Mouse (Mus musculus) ovary, postnatal 10 days (tissue): ENCODE results near the gene Rpl27.
A peak's percentile ranks its signal among the peaks of the same experiment; 100 is the strongest.
"Not testable (repeated sequence)": the region's sequence is repeated elsewhere in the genome, so short reads cannot be mapped to it uniquely, and the experiment has no call there.

Experiments used
- DNase-seq: peaks from one replicate; pipeline ENCODE4 v3.0.0; 2022; ENCODE audit warnings: low spot score

The Rpl27 gene

GRCm38 (mm10) chr11:101442127-101442693 is at the start of gene Rpl27:
Rpl27 (plus strand) TSS chr11:101442298.
- DNase-seq: peak; percentile 88

- DNase-seq: peak; percentile 38
Measured at GRCm38 (mm10) chr11:101395110-101395509, 47.0 kb upstream of the Rpl27 start.

GRCm38 (mm10) chr11:101415306-101415705 is 26.8 kb upstream of the Rpl27 start:
- no peak for DNase-seq

- no peak for DNase-seq
Measured at GRCm38 (mm10) chr11:101416433-101417100, 25.5 kb upstream of the Rpl27 start.

- DNase-seq: peak; percentile 85
Measured at GRCm38 (mm10) chr11:101417101-101417855, 24.8 kb upstream of the Rpl27 start, which contains the start of gene Aarsd1. Aarsd1 (minus strand) TSS chr11:101417615.

GRCm38 (mm10) chr11:101418991-101419390 is 23.1 kb upstream of the Rpl27 start:
- DNase-seq: no peak

GRCm38 (mm10) chr11:101419610-101420009 is 22.5 kb upstream of the Rpl27 start:
- DNase-seq: no peak

- DNase-seq: no peak
Measured at GRCm38 (mm10) chr11:101420148-101420547, 21.9 kb upstream of the Rpl27 start.

- peak; percentile 19 for DNase-seq
Measured at GRCm38 (mm10) chr11:101424105-101424851, 17.8 kb upstream of the Rpl27 start, which contains the start of gene Gm27029. Gm27029 (minus strand) TSS chr11:101424796.

- DNase-seq: peak; percentile 97
Measured at GRCm38 (mm10) chr11:101424925-101425813, 16.9 kb upstream of the Rpl27 start, which contains the start of the genes Rundc1 and Ptges3l. Rundc1 (plus strand) TSS chr11:101425085. Ptges3l (minus strand) TSS chr11:101425333.

- DNase-seq: no peak
Measured at GRCm38 (mm10) chr11:101426165-101426564, 15.9 kb upstream of the Rpl27 start.

- no peak for DNase-seq
Measured at GRCm38 (mm10) chr11:101431327-101431726, 10.8 kb upstream of the Rpl27 start.

GRCm38 (mm10) chr11:101433396-101433795 is 8.7 kb upstream of the Rpl27 start:
- DNase-seq: no peak

- DNase-seq: no peak
Measured at GRCm38 (mm10) chr11:101435831-101436230, 6.3 kb upstream of the Rpl27 start.

GRCm38 (mm10) chr11:101436916-101437315 is 5.2 kb upstream of the Rpl27 start:
- no peak for DNase-seq

GRCm38 (mm10) chr11:101438006-101438405 is 4.1 kb upstream of the Rpl27 start:
- DNase-seq: not testable (repeated sequence)

GRCm38 (mm10) chr11:101441450-101442126 is 510 bp upstream of the Rpl27 start:
- not testable (repeated sequence) for DNase-seq

GRCm38 (mm10) chr11:101442760-101443159 is 662 bp downstream of the Rpl27 start:
- DNase-seq: no peak

- no peak for DNase-seq
Measured at GRCm38 (mm10) chr11:101446319-101446718, 4.2 kb downstream of the Rpl27 start.

- DNase-seq: not testable (repeated sequence)
Measured at GRCm38 (mm10) chr11:101446860-101447259, 4.8 kb downstream of the Rpl27 start.
